In genomic region chr5:120438469-120438868, GRCm38 (mm10) we compare ENCODE assay signal across 21 mouse cellular contexts. TPM values are rescaled to one million over a fixed set of nuclear protein-coding genes. Genes with fewer than 3 reads are reported as not detected.
DNase-seq lines count a peak whose midpoint lies in the region; ATAC-seq and TF ChIP-seq lines count a peak whose summit lies in the region.
"Had no signal": no experiment of that assay in that cellular context is flagged by ENCODE, and none has a peak within 500 bp of the region (broad histone marks: within the 10 kb centered on the region; RNA-seq: fewer than 3 reads in every experiment).

No protein-coding gene starts in this region.

- WGBS in forebrain, embryonic 10.5 days = 5% methylated on average over 13 of the region's 13 CpGs
- WGBS in forebrain, postnatal 0 days = 6% methylated on average over 13 of the region's 13 CpGs
- under 1% methylated on average over 13 of the region's 13 CpGs for WGBS in hindbrain, embryonic 12.5 days
- 3% methylated on average over 13 of the region's 13 CpGs for WGBS in midbrain, embryonic 13.5 days
- WGBS in neural tube, embryonic 15.5 days = under 1% methylated on average over 13 of the region's 13 CpGs

- H3K4me2 ChIP-seq in forebrain, postnatal 0 days (ENCODE audit: low read depth) = no peak overlapping the region; the same call in 1 of the 2 replicates
- peak overlapping the region; percentile 60 for H3K4me2 ChIP-seq in hindbrain, embryonic 12.5 days (replicated peaks)
- peak overlapping the region; percentile 72 for H3K4me2 ChIP-seq in midbrain, embryonic 13.5 days (replicated peaks)
- peak overlapping the region; percentile 55 for H3K4me2 ChIP-seq in neural tube, embryonic 15.5 days
- H3K4me2 ChIP-seq: liver, embryonic 15.5 days had no signal

- H3K27ac ChIP-seq in forebrain, embryonic 10.5 days = peak overlapping the region; percentile 92
- no peak overlapping the region for H3K27ac ChIP-seq in forebrain, postnatal 0 days (ENCODE audit: low read depth, low read length)
- peak overlapping the region; percentile 93 for H3K27ac ChIP-seq in hindbrain, embryonic 12.5 days
- peak overlapping the region; percentile 96 for H3K27ac ChIP-seq in midbrain, embryonic 13.5 days
- H3K27ac ChIP-seq in neural tube, embryonic 15.5 days (replicated peaks) = peak overlapping the region; percentile 79
- H3K27ac ChIP-seq: intestine, embryonic 15.5 days; kidney, postnatal 0 days; liver, embryonic 15.5 days; stomach, embryonic 15.5 days had no signal

- no peak for ATAC-seq in forebrain, postnatal 0 days
- ATAC-seq in hindbrain, embryonic 12.5 days (ENCODE audit: low FRiP score) = no peak
- ATAC-seq in midbrain, embryonic 13.5 days = no peak
- no peak for ATAC-seq in neural tube, embryonic 15.5 days (ENCODE audit: low FRiP score)
- no peak for ATAC-seq in monocyte, adult 5-6 weeks (replicated peaks; ENCODE audit: insufficient number of reproducible peaks, low FRiP score, low TSS enrichment, poor library complexity, severe bottlenecking)
- ATAC-seq: intestine, embryonic 15.5 days had no signal

- peaks cover 23% of the 10 kb centered on the region for H3K36me3 ChIP-seq in forebrain, embryonic 10.5 days (replicated peaks)
- no peaks in the 10 kb centered on the region for H3K36me3 ChIP-seq in forebrain, postnatal 0 days (ENCODE audit: insufficient read depth)
- no peaks in the 10 kb centered on the region for H3K36me3 ChIP-seq in hindbrain, embryonic 12.5 days
- H3K36me3 ChIP-seq in midbrain, embryonic 13.5 days = peaks cover 5% of the 10 kb centered on the region; the same call in 1 of the 2 replicates
- H3K36me3 ChIP-seq in neural tube, embryonic 15.5 days = no peaks in the 10 kb centered on the region
- H3K36me3 ChIP-seq: intestine, embryonic 15.5 days; liver, embryonic 15.5 days; stomach, embryonic 15.5 days had no signal

- H3K4me1 ChIP-seq in forebrain, embryonic 10.5 days = peaks cover 72% of the 10 kb centered on the region
- no peaks in the 10 kb centered on the region; the same call in 1 of the 2 replicates for H3K4me1 ChIP-seq in forebrain, postnatal 0 days (ENCODE audit: insufficient read depth)
- peaks cover 38% of the 10 kb centered on the region for H3K4me1 ChIP-seq in hindbrain, embryonic 12.5 days
- H3K4me1 ChIP-seq in midbrain, embryonic 13.5 days (replicated peaks) = peaks cover 55% of the 10 kb centered on the region
- peaks cover 26% of the 10 kb centered on the region for H3K4me1 ChIP-seq in neural tube, embryonic 15.5 days

- DNase-seq in forebrain, embryonic 10.5 days (ENCODE audit: extremely low spot score, low spot score) = peak; percentile 35
- DNase-seq in forebrain, postnatal 0 days = no peak
- DNase-seq in spleen, postnatal 4 days (ENCODE audit: low spot score in 2 of 2) = no peak
- no peak for DNase-seq in Muller cell, postnatal 12 days (ENCODE audit: inconsistent ontology term)
- DNase-seq: adrenal gland, postnatal 25 days; lung, postnatal 36 days; thymus, postnatal 14 days had no signal

- peak overlapping the region; percentile 61 for H3K4me3 ChIP-seq in forebrain, embryonic 10.5 days
- no peak overlapping the region for H3K4me3 ChIP-seq in forebrain, postnatal 0 days (ENCODE audit: low read depth, low read length)
- peak overlapping the region; percentile 55 for H3K4me3 ChIP-seq in hindbrain, embryonic 12.5 days
- peak overlapping the region; percentile 62 for H3K4me3 ChIP-seq in midbrain, embryonic 13.5 days (replicated peaks)
- H3K4me3 ChIP-seq in neural tube, embryonic 15.5 days (replicated peaks) = peak overlapping the region; percentile 54
- H3K4me3 ChIP-seq: liver, embryonic 15.5 days had no signal

- H3K9me3 ChIP-seq in forebrain, embryonic 10.5 days = no peaks in the 10 kb centered on the region
- no peaks in the 10 kb centered on the region for H3K9me3 ChIP-seq in forebrain, postnatal 0 days (ENCODE audit: low read length)
- no peaks in the 10 kb centered on the region for H3K9me3 ChIP-seq in hindbrain, embryonic 12.5 days (replicated peaks)
- no peaks in the 10 kb centered on the region for H3K9me3 ChIP-seq in midbrain, embryonic 13.5 days
- H3K9me3 ChIP-seq in neural tube, embryonic 15.5 days (replicated peaks) = no peaks in the 10 kb centered on the region
- H3K9me3 ChIP-seq: intestine, embryonic 15.5 days; liver, embryonic 15.5 days; stomach, embryonic 15.5 days had no signal

- TF ChIP-seq CTCF in forebrain, postnatal 0 days (IDR thresholded peaks at IDR 0.05; ENCODE audit: low read depth) = no peak

- peaks cover 93% of the 10 kb centered on the region for H3K27me3 ChIP-seq in forebrain, embryonic 10.5 days (ENCODE audit: poor library complexity, severe bottlenecking)
- H3K27me3 ChIP-seq in forebrain, postnatal 0 days (ENCODE audit: insufficient read depth, low read length) = peaks cover 59% of the 10 kb centered on the region
- peaks cover 86% of the 10 kb centered on the region for H3K27me3 ChIP-seq in hindbrain, embryonic 12.5 days
- peaks cover 78% of the 10 kb centered on the region for H3K27me3 ChIP-seq in midbrain, embryonic 13.5 days
- peaks cover 54% of the 10 kb centered on the region for H3K27me3 ChIP-seq in neural tube, embryonic 15.5 days (replicated peaks)

- no peak overlapping the region for H3K9ac ChIP-seq in forebrain, postnatal 0 days
- peak overlapping the region; percentile 87 for H3K9ac ChIP-seq in hindbrain, embryonic 12.5 days
- peak overlapping the region; percentile 83 for H3K9ac ChIP-seq in midbrain, embryonic 13.5 days (replicated peaks)
- peak overlapping the region; percentile 47 for H3K9ac ChIP-seq in neural tube, embryonic 15.5 days (replicated peaks)
- H3K9ac ChIP-seq: intestine, embryonic 15.5 days; liver, embryonic 15.5 days; stomach, embryonic 15.5 days had no signal

RNA-seq across cellular contexts. Expression of gene Lhx5, which starts 7.0 kb away (rescaled TPM):
- 21.3 and 24.8 TPM in 2 replicates for polyA plus RNA-seq in forebrain, embryonic 10.5 days (2016; fragmentation: Nextera tagmentation; extraction: Ambion mirVana)
- total RNA-seq in forebrain, postnatal 0 days (2014; rRNA removed) = 4.6 and 5.4 TPM in 2 replicates
- polyA plus RNA-seq in forebrain, postnatal 0 days (2015; fragmentation: Nextera tagmentation; extraction: Ambion mirVana) = 1.4 and 3.7 TPM in 2 replicates
- 63.0 and 67.2 TPM in 2 replicates for polyA plus RNA-seq in hindbrain, embryonic 12.5 days (2016; fragmentation: Nextera tagmentation; extraction: Ambion mirVana)
- polyA plus RNA-seq in midbrain, embryonic 13.5 days (2015; fragmentation: Nextera tagmentation; extraction: Ambion mirVana) = 44.6 and 55.0 TPM in 2 replicates
- 18.7 and 22.4 TPM in 2 replicates for polyA plus RNA-seq in neural tube, embryonic 15.5 days (2015; fragmentation: Nextera tagmentation; extraction: Ambion mirVana)
- not detected in 3 replicates for total RNA-seq in monocyte, adult 5-6 weeks (2017)
- total RNA-seq: adrenal gland, postnatal 25 days; gastrocnemius, postnatal 4 days; layer of hippocampus, postnatal 25 days had no signal
- polyA plus RNA-seq: embryonic facial prominence, embryonic 14.5 days; heart, embryonic 16.5 days; intestine, embryonic 15.5 days; kidney, postnatal 0 days; liver, embryonic 15.5 days had no signal

RNA-seq across cellular contexts. Expression of gene Sdsl, which starts 34.1 kb away (rescaled TPM):
- polyA plus RNA-seq in forebrain, embryonic 10.5 days (2016; fragmentation: Nextera tagmentation; extraction: Ambion mirVana) = 9.3 and 10.2 TPM in 2 replicates
- 1.3 and 3.0 TPM in 2 replicates for total RNA-seq in forebrain, postnatal 0 days (2014; rRNA removed)
- 2.3 and 3.1 TPM in 2 replicates for polyA plus RNA-seq in forebrain, postnatal 0 days (2015; fragmentation: Nextera tagmentation; extraction: Ambion mirVana)
- polyA plus RNA-seq in hindbrain, embryonic 12.5 days (2016; fragmentation: Nextera tagmentation; extraction: Ambion mirVana) = 5.4 and 7.5 TPM in 2 replicates
- 6.8 and 9.5 TPM in 2 replicates for polyA plus RNA-seq in midbrain, embryonic 13.5 days (2015; fragmentation: Nextera tagmentation; extraction: Ambion mirVana)
- polyA plus RNA-seq in neural tube, embryonic 15.5 days (2015; fragmentation: Nextera tagmentation; extraction: Ambion mirVana) = 7.9 TPM in 2 replicates
- not detected in 3 replicates for total RNA-seq in monocyte, adult 5-6 weeks (2017)

RNA-seq across cellular contexts. Expression of gene Sds, which starts 37.9 kb away (rescaled TPM):
- polyA plus RNA-seq in forebrain, embryonic 10.5 days (2016; fragmentation: Nextera tagmentation; extraction: Ambion mirVana) = not detected in 2 replicates
- not detected in 2 replicates for total RNA-seq in forebrain, postnatal 0 days (2014; rRNA removed)
- not detected in 2 replicates for polyA plus RNA-seq in forebrain, postnatal 0 days (2015; fragmentation: Nextera tagmentation; extraction: Ambion mirVana)
- polyA plus RNA-seq in hindbrain, embryonic 12.5 days (2016; fragmentation: Nextera tagmentation; extraction: Ambion mirVana) = not detected in 2 replicates
- 0.32 TPM in 1 of 2 replicates, not detected in the other for polyA plus RNA-seq in midbrain, embryonic 13.5 days (2015; fragmentation: Nextera tagmentation; extraction: Ambion mirVana)
- not detected in 2 replicates for polyA plus RNA-seq in neural tube, embryonic 15.5 days (2015; fragmentation: Nextera tagmentation; extraction: Ambion mirVana)
- not detected in 3 replicates for total RNA-seq in monocyte, adult 5-6 weeks (2017)
- total RNA-seq: adrenal gland, postnatal 25 days; gastrocnemius, postnatal 4 days; left cerebral cortex, postnatal 4 days had no signal
- polyA plus RNA-seq: embryonic facial prominence, embryonic 14.5 days; intestine, embryonic 15.5 days; kidney, postnatal 0 days; small intestine, adult 2 months had no signal
